Mouse (Mus musculus) induced T-regulatory cell, adult 2 months (primary cell): ENCODE results near the gene Trem2.
"Not testable (repeated sequence)": the region's sequence is repeated elsewhere in the genome, so short reads cannot be mapped to it uniquely, and the experiment has no call there.

Experiments used
- DNase-seq: peaks from one replicate; pipeline ENCODE4 v3.0.0-alpha.2; 2012; ENCODE audit warnings: low read depth

Gene Trem2

DNA sequence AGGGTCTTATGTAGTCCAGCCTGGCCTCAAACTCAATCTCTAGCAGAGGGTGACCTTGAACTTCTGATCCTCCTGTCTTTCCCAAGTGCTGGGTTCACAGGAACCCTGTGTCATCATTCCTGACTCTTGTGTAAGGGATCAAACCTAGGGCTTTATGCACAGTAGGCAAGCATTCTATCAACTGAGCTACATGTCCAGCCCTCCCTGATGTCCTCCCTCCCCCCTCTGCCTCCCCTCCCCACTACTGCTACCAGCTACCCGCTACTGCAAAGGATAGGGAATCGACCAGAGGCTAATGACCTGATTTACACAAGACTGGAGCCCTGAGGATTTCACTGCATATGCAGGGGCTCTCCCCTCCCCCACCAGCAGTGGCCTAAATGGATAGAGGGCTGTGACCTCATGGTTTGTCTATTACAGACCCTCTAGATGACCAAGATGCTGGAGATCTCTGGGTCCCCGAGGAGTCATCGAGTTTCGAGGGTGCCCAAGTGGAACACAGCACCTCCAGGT, 4.5 kb downstream of the Trem2 start:
- no peak for DNase-seq

DNA sequence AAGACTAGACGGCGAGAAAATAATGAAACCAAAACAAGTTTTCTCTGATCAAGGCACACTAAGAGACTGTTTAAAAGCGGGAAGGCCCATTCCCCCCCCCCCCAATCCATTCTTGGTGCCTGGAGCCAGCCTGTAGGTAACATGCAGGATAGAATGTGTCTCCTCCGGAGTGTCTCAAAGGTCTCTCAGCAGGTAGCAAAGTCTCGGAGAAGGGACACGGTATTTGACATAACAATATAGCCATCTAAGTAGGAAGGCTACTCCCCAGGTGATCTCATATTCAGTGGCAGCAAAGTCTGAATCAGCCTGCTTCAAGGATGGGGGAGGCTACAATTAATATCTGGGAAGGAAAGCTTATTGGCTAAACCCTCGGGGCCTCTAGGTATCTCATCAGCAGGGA, 6.8 kb downstream of the Trem2 start:
- not testable (repeated sequence) for DNase-seq

DNA sequence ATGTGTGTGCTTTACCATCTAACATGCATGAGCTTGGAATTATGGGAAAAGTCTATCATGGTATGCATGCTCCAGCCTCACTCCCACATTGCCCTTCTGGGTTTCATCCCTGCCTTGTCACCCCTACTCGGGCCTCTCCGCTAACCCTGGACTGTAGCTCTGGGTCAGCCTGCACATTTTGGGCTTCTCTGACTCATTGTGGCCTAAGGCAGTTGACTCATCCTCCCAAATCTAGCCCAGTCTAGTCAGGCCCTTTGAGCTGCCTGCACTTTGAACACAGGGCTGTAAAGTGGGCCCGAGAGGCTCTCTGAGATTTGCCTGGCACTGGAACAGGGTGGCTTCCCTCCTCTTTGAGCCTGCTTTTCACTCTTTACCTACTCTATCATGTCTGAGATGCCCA, 9.6 kb downstream of the Trem2 start:
- DNase-seq = no peak

DNA sequence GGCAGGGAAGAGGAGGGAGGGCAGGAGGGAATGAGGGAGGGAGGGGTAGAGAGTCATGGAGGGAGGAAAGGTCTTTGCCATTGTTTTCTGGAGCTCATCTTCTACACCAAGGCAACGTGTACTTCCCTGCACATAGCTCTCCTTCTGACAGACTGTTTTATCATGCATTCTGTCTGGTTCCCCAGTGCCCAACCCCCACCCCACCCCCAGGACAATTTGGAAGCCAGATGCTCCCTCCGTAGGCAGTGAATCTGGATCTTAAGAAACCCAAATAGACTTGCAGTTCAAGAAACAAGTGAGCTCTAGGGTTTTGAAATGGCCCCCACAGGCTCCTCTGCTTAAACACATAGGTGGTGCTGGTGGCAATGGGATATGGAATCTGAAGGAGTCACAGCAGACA, 11.7 kb downstream of the Trem2 start:
- DNase-seq = no peak

DNA sequence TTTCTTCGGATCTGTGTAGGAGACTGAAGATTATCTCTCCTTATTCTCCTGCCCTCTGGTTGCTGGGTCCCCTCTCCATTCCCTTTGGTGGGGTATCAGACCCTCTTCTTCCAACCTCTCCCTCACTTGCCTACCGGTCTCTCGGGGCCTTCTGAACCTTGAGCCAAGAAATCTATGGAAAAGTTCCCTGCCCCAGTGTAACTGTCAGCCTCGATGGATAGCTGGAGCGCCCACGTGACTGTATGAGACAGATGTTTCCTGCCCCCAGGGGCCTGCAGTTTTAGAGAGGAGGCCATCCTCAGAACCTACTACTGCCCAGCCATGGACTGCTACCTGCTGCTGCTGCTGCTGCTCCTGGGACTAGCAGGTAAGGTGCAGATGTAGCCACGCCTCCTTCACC, 13.4 kb downstream of the Trem2 start, which contains the start of gene Treml1:
Treml1 (plus strand) TSS at position 301 of the 400 bp plus-strand sequence.
- DNase-seq = no peak

DNA sequence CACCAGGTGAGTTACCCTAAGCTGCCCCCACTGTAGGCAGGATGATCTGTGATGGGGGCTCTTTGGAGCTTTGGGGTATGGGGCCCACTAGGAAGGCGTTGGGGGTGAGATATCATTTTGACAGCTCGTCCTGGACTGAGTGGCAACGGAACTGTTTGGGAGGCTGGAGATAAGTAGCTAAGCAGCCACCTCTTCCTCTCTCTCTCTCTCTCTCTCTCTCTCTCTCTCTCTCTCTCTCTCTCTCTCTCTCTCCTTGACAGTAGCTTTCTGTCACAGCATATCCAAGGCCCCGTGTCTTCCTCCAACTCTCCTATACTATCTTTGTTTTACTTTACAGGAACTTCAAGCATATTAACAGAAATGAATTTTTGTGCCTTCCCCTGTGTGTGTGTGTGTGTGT, 14.3 kb downstream of the Trem2 start:
- DNase-seq = no peak

- DNase-seq = no peak
Observed at GRCm38 (mm10) chr17:48362346-48362745, 16.1 kb downstream of the Trem2 start.

DNA sequence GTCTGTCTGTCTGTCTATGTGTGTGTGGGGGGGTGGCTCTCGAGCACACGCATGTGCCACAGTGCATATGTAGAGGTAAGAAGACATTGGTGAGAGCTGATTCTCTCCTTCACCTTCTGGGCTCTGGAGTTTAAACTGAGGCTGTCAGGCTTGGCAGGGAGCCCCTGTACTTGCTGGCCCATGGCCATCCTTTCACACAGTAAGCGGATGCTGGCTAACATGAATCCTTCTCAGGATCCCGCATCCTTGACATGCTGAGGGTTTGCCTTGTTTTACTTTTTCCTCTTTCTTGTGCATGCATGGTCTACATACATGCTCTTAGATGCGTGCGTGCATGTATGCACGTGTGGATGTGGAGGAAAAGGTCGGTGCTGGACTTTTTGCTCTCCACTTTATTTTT, 16.8 kb downstream of the Trem2 start:
- no peak for DNase-seq

GRCm38 (mm10) chr17:48363421-48363965, 17.3 kb downstream of the Trem2 start:
- DNase-seq = no peak

- DNase-seq = no peak
Observed at GRCm38 (mm10) chr17:48365511-48366155, 19.4 kb downstream of the Trem2 start.

GRCm38 (mm10) chr17:48366806-48367205, 20.6 kb downstream of the Trem2 start:
- no peak for DNase-seq

DNA sequence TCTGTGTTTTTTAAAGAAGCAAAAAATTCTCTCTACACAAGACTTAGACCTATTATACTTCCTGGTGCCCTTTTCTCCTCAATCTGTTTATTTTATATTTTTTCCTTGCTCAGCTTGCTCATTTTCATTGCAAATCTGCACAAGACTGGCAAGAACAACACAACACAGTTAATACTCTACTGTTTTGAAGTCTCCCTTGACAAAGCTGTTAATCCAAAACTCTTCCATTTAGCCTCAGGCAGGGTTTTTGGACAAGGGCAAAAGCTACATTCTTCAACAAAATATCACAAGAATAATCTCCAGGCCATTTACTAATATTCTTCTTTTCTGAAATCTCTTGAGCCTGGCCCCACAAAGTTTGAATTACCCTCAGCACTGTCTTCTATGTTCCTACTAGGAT, 25.4 kb downstream of the Trem2 start:
- DNase-seq = no peak

GRCm38 (mm10) chr17:48372987-48373386, 26.8 kb downstream of the Trem2 start:
- DNase-seq = no peak

DNA sequence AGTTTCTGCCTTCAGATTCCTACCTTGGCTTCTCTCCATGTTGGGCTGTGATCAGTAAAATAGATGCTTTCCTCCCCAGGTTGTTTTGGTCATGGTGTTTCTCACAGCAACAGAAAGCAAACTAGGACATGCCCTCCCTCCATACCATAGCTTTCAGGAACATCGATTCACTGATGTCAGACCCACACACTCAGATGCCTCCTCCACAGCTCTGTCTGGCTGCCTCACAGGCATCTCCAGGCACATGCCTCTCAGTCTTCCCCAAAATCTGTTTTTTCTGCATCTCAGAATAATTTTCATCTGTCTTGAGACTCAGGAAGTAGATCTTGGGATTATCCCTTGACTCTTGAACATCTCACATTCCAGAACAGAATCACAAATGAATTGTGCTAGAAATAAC, 29.9 kb downstream of the Trem2 start:
- DNase-seq = no peak

- DNase-seq = no peak
Observed at GRCm38 (mm10) chr17:48379050-48379449, 32.8 kb downstream of the Trem2 start.

- DNase-seq = no peak
Observed at GRCm38 (mm10) chr17:48385786-48386461, 39.7 kb downstream of the Trem2 start.

DNA sequence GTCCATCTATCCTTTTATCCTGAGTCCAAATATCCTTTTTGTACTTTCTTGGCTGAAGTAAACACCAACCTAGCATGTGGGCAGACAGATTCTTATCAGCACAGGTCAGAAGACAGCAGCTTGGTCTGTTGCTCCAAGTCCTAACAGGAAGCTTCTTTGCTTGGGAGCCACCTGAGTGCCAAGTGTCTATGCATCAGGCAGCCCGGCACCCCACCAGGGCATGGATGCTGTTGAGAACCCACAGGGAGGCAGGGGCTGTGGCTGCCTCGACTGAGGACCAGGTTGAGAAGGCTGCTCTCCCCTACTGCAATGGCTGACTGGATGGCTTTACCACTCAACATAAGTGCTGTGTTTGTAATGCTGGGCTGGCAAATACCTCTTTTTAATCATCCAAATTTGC, 42.5 kb downstream of the Trem2 start:
- no peak for DNase-seq

- DNase-seq = no peak
Observed at GRCm38 (mm10) chr17:48389442-48389841, 43.2 kb downstream of the Trem2 start.

- DNase-seq = no peak
Observed at GRCm38 (mm10) chr17:48391446-48391845, 45.2 kb downstream of the Trem2 start.

DNA sequence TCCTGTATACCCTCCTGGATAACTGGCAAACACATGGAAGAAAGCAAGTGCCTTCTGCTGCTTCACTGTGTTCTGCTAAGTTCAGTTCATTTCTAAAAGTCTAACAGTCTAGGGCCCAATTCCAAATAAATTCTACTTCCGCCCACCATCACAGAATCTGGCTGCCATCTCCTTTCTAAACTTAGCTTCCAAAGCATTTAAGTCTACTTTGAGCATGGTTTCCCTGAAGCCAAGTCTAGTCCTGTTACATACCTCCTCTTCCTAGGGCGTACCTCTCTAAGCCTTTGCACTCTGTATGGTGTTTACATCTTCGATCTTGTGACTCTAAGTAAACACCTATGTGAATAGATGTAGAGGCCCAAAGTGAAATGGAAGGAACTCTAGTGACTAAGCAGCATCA, 46.4 kb downstream of the Trem2 start:
- DNase-seq = no peak

DNA sequence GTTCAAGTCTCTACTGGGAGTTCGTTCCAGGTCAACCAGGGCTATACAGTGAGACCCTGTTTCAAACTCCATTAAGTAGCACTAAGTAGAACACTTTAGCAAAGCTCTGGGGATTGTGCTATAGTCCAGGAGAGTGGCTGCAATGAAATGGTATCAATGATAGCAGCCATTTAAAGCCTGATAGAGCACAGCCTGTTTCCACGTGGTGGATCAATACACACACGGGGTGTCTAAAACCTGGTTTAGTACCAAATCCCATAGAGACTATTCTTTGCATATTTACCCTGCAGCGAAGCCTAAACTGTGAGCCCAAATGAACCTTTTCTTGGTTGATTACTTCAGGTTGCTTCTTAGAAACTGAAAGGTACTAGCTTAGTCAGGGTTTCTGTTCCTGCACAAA, 55.5 kb downstream of the Trem2 start:
- DNase-seq = no peak

DNA sequence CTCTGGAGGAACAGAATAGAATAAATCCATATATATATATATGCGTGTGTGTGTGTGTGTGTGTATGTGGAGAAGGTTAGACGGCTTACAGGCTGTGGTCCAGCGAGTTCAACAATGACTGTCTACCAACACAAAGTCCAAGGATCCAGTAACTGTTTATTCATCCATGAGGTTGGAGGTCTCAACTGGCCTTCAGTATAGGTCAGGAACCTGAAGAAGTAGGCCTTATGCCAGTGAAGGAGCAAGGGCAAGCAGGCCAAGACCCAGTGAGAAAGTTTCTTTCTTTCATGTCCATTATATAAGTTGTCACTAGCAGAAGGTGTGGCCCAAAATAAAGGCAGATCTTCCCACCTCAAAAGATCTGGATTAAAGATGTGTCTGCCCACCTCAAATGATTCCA, 56.5 kb downstream of the Trem2 start:
- DNase-seq = no peak
